Mouse (Mus musculus) cerebellum, adult 8-10 months (tissue): ENCODE data around the gene Gnmt.
"Not testable (repeated sequence)": the region's sequence is repeated elsewhere in the genome, so short reads cannot be mapped to it uniquely, and the experiment has no call there.

Source experiments
- DNase-seq: peaks from one replicate; pipeline ENCODE4 v3.0.0; 2022

The Gnmt gene

GRCm38 (mm10) chr17:46728904-46729318 lies at the start of gene Gnmt:
Gene Gnmt (minus strand): TSS chr17:46729168.
- peak; percentile 82 for DNase-seq

GRCm38 (mm10) chr17:46776087-46776486 lies 47.1 kb upstream of the Gnmt start:
- no peak for DNase-seq

GRCm38 (mm10) chr17:46775070-46775469 lies 46.1 kb upstream of the Gnmt start:
- DNase-seq = no peak

DNA sequence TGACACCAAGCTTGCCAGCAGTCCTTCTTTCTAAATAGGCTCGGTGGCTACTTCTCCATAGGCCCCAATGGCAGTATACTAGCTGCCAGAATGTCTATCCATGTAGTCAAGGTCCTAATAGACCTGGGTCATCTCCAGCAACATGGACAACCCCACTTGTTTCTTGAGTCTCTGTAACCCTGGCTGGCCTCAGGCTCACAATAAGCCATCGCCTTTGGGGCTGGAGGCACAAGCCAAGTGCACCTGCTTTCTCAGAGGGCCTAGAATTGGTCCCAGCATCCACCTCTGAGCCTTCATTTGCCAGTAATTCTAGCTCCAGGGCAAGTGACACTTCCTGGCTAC lies 45.1 kb upstream of the Gnmt start:
- DNase-seq = no peak

DNA sequence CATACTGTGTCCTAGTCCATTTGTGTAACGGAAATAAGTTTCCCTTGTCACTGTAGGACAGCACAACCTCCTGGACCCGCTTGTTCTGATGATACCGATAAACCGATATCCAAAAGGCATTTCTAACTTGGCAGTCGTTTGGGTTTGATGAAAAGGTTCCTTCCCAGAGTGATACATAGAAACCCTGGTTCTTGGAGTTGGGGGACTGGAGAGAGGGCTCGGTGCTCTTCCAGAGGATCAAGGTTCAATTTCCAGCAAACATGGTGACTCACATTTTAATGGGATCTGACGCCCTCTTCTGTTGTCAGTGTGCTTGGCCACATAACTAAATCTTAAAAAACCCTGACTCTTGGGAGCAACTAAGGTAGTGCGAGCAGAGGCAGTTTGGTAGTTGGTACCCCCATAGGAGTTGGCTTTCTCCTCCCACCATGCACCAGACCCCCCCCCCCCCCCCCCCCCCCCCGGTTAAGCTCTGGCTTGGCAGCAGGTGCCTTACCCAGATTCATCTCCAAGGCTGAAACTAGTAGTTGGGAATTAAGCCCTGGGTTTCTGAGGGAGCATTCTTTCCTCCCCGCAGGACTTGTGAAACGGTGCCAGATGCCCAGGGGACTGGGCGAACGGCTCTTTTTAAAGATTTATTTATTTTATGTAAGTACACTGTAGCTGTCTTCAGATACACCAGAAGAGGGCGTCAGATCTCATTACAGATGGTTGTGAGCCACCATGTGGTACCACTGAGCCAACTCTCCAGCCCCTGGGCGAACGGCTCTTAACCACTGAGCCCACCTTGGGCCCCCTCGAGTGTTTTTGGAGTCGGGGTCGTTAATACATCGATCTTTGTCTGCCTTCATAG lies 44.5 kb upstream of the Gnmt start:
- no peak for DNase-seq

GRCm38 (mm10) chr17:46772404-46773277 lies 43.7 kb upstream of the Gnmt start, which contains the start of gene 2310039H08Rik:
Gene 2310039H08Rik (plus strand): TSS chr17:46772635.
- peak; percentile 80 for DNase-seq

GRCm38 (mm10) chr17:46772038-46772403 lies 43.1 kb upstream of the Gnmt start:
- no peak for DNase-seq

- peak; percentile 33 for DNase-seq
Observed at GRCm38 (mm10) chr17:46771616-46772015, 42.6 kb upstream of the Gnmt start.

DNA sequence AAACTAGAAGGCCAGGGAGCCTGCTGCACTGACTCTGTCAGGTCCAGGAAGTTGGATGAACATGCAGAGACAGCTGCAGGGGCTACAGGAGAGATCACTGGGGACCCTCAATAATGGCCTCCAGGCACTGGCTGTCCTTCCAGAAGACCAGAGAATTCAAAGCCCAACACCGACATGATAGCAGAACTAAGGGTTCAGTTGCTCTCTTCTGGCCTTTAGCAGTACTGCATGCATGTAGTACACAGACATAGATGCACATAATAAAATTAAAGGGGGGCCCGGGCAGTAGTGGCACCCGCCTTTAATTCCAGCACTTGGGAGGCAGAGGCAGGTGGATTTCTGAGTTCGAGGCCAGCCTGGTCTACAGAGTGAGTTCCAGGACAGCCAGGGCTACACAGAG lies 42.1 kb upstream of the Gnmt start:
- no peak for DNase-seq

DNA sequence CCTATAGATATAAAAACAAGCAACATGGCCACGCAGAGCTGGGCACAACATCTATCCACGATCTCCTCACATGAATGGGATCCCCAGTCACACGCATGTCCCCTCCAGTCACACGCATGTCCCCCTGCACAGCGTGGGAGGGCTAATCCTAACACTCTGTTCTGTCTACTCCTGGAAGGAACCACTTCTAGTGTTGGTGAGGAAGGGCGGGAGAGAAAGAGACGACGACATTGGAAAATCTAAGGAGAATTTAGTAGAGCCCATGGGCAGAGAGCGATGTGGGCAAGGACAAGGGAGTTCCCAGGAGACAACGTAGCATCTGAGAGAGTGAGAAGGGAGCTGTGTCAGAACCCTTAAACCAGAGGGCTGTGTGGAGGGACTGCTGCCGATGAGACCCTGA lies 41.6 kb upstream of the Gnmt start:
- DNase-seq = no peak

GRCm38 (mm10) chr17:46767868-46768267 lies 38.9 kb upstream of the Gnmt start:
- no peak for DNase-seq

DNA sequence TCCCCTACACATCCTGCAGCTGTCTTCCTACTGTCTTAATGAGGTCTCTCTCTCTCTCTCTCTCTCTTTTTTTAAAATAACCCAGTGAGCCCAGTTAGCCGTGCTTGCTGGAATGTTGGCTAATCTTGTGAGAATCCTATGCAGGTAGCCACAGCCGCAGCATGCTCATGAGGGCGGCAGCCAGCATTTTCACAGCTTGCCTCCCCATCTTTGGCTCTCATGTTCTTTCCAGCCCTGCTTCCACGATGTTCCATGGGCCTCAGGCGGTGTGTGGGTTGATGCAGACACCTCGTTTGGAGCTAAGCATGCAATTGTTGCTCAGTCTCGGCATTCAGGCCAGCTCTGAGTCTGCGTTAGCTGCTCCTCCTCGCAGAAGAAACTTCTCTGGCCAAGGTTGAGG lies 35.9 kb upstream of the Gnmt start:
- not testable (repeated sequence) for DNase-seq

DNA sequence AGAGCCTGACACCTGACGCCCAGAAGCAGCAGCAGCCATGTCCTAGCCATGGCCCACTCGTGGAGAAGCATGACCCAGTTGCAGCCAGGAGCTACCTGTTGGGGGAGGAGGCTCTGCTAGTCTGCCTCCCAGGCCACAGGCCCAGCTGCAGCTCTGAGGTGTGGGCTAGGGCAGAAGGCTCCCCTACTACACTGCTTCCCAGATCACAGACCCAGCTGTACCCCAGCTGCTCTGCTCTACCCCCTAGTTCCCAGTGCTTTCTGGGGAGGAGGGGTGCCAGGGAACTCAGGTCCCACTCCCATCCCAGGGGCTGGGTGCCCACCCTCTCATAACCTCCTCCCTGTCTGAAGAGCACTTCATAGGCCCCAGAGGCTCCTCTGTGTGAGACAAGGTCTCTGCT lies 34.6 kb upstream of the Gnmt start, which contains the start of gene Ptcra:
Gene Ptcra, minus strand, starts transcription at position 169 of the 400 bp plus-strand sequence.
- DNase-seq = no peak

DNA sequence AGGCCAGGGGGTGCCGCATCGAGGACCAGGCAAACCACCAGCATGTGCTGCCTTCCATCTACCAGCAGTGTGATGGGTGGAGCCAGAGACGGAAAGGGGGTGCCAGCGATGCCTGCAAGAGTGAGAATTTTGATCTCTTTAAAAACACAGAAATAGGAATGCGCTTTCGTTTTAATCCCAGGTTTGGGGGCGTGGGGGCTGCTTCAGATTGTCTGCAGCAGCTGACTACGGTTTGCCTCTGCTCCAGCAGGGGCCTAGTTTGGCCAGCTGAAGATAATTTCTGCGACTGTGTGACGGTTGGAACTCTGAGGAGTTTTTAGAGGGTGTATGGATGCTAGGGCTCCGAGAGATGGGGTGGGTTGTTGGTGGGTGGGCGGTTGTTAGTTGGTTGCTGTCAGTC lies 29.8 kb upstream of the Gnmt start:
- no peak for DNase-seq

- peak; percentile 96 for DNase-seq
Observed at GRCm38 (mm10) chr17:46751794-46752556, 23.0 kb upstream of the Gnmt start, which contains the start of gene Cnpy3. Gene Cnpy3 (minus strand): TSS chr17:46752214.

GRCm38 (mm10) chr17:46751056-46751793 lies 22.3 kb upstream of the Gnmt start:
- DNase-seq = no peak

GRCm38 (mm10) chr17:46750580-46750979 lies 21.6 kb upstream of the Gnmt start:
- DNase-seq = no peak

DNA sequence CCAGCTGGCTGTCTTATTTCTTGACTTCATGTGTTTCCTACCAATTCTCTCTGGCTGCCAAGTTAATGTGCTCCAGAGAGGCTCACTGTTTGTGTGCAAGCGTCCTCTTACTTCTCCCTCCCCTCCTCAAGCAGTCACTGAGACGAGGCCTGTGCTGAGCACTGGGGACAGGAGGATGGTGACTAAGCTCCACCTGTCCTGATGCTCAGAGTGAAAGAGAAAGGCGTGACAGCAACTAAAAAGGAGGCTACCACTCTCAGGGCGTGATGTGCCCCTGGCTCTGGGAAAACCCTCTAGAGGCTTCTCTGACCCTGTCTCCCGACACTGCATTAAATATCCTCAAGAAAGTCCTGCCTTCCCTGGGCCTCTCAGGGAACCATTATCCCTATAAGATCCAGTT lies 20.3 kb upstream of the Gnmt start:
- no peak for DNase-seq

- no peak for DNase-seq
Observed at GRCm38 (mm10) chr17:46747806-46748205, 18.8 kb upstream of the Gnmt start.

DNA sequence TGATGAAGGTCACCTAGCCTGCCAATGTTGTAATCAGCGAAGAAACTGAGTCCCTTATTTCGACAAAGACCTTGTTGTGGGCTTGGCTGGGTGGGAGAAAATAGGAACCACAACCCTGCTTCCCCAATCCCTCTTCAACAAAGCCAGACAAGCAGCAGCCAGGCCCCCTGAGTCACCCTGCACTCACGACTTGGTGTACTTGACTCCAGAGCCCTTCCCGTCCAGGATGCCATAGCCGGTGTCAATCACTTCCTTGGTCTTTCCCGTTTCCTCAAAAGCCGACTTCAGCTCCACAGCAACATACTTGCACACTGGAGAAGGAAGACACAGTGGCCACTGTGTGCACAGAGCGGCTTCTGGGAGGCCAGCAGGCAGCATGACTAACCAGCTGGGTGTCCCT lies 18.3 kb upstream of the Gnmt start:
- DNase-seq = no peak

- no peak for DNase-seq
Observed at GRCm38 (mm10) chr17:46745506-46745905, 16.5 kb upstream of the Gnmt start.

GRCm38 (mm10) chr17:46742986-46743385 lies 14.0 kb upstream of the Gnmt start:
- DNase-seq = no peak
